Mouse (Mus musculus): ENCODE data around the gene Oprm1. TPM values are rescaled to one million over a fixed set of nuclear protein-coding genes. Genes with fewer than 3 reads are reported as not detected.

Gene Oprm1
- total and polyA plus RNA-seq, 3 experiments, result 0.05 TPM; not detected in 2

- Histone ChIP-seq H3K9me3 (replicated peaks) (no peaks in the 10 kb centered on the region), H3K36me3 (replicated peaks) (no peaks in the 10 kb centered on the region), H3K4me3 (ENCODE audit: low read depth, low read length) (no peak overlapping the region), H3K4me1 (ENCODE audit: insufficient read depth, low read depth, low read length) (no peaks in the 10 kb centered on the region), H3K27me3 (ENCODE audit: insufficient read depth, low read length) (no peaks in the 10 kb centered on the region)
- ATAC-seq (ENCODE audit: extremely low read depth, insufficient number of reproducible peaks, low FRiP score, poor library complexity, severe bottlenecking) (no peak), DNase-seq (ENCODE audit: low spot score) (no peak)
- TF ChIP-seq CTCF (IDR thresholded peaks at IDR 0.05; ENCODE audit: low read depth, low read length), result no peak
- no peak for TF ChIP-seq GATA1 (IDR thresholded peaks at IDR 0.05; ENCODE audit: borderline replicate concordance, low read length)
- TF ChIP-seq TAL1 (conservative IDR thresholded peaks at IDR 0.05; ENCODE audit: low read depth, low read length), result no peak
- TF ChIP-seq POLR2AphosphoS5 (IDR thresholded peaks at IDR 0.05; ENCODE audit: insufficient replicate concordance, low read depth, low read length), result no peak
- TF ChIP-seq GATA2 (IDR thresholded peaks at IDR 0.05; ENCODE audit: borderline replicate concordance, low read depth, low read length), result no peak
Measured at GRCm38 (mm10) chr10:6978733-6979132, 220.4 kb downstream of the Oprm1 start.

GRCm38 (mm10) chr10:6979216-6979615 is 220.9 kb downstream of the Oprm1 start:
- no peaks in the 10 kb centered on the region for H3K36me3 ChIP-seq (replicated peaks)
- no peaks in the 10 kb centered on the region for H3K9me3 ChIP-seq (replicated peaks)
- ATAC-seq (ENCODE audit: extremely low read depth, insufficient number of reproducible peaks, low FRiP score, poor library complexity, severe bottlenecking) (no peak), DNase-seq (ENCODE audit: low spot score) (no peak)
- no peaks in the 10 kb centered on the region for H3K4me1 ChIP-seq (ENCODE audit: insufficient read depth, low read depth, low read length)
- no peak overlapping the region for H3K4me3 ChIP-seq (ENCODE audit: low read depth, low read length)
- H3K27me3 ChIP-seq (ENCODE audit: insufficient read depth, low read length), result no peaks in the 10 kb centered on the region
- TF ChIP-seq GATA2 (IDR thresholded peaks at IDR 0.05; ENCODE audit: borderline replicate concordance, low read depth, low read length), result no peak
- TF ChIP-seq GATA1 (IDR thresholded peaks at IDR 0.05; ENCODE audit: borderline replicate concordance, low read length), result no peak
- TF ChIP-seq CTCF (IDR thresholded peaks at IDR 0.05; ENCODE audit: low read depth, low read length), result no peak
- TF ChIP-seq POLR2AphosphoS5 (IDR thresholded peaks at IDR 0.05; ENCODE audit: insufficient replicate concordance, low read depth, low read length), result no peak
- no peak for TF ChIP-seq TAL1 (conservative IDR thresholded peaks at IDR 0.05; ENCODE audit: low read depth, low read length)

DNA sequence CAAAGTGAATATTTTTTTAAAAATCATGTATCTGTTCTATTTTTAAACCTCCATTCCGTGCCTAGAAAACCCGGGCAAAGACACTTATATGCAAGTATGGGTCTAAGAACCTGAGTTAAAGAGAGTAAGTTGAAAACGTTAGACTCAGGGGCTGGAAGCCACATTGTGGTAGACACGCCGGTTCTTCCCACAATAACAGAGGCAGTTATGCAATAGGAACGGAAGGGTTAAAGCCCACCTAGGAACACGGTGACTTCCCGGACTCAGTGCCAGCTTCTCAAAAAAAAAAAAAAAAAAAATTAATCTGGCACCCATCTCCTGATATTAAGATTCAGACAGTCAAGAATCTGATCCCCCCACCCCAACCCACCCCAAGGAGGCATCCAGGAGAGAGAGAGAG is 221.5 kb downstream of the Oprm1 start:
- TF ChIP-seq TAL1 (conservative IDR thresholded peaks at IDR 0.05; ENCODE audit: low read depth, low read length) (no peak), GATA2 (IDR thresholded peaks at IDR 0.05; ENCODE audit: borderline replicate concordance, low read depth, low read length) (no peak), POLR2AphosphoS5 (IDR thresholded peaks at IDR 0.05; ENCODE audit: insufficient replicate concordance, low read depth, low read length) (no peak), GATA1 (IDR thresholded peaks at IDR 0.05; ENCODE audit: borderline replicate concordance, low read length) (no peak), CTCF (IDR thresholded peaks at IDR 0.05; ENCODE audit: low read depth, low read length) (no peak)
- no peaks in the 10 kb centered on the region for H3K9me3 ChIP-seq (replicated peaks)
- no peaks in the 10 kb centered on the region for H3K4me1 ChIP-seq (ENCODE audit: insufficient read depth, low read depth, low read length)
- no peak overlapping the region for H3K4me3 ChIP-seq (ENCODE audit: low read depth, low read length)
- no peak for DNase-seq (ENCODE audit: low spot score)
- no peak for ATAC-seq (ENCODE audit: extremely low read depth, insufficient number of reproducible peaks, low FRiP score, poor library complexity, severe bottlenecking)
- H3K27me3 ChIP-seq (ENCODE audit: insufficient read depth, low read length), result no peaks in the 10 kb centered on the region
- H3K36me3 ChIP-seq (replicated peaks), result no peaks in the 10 kb centered on the region

DNA sequence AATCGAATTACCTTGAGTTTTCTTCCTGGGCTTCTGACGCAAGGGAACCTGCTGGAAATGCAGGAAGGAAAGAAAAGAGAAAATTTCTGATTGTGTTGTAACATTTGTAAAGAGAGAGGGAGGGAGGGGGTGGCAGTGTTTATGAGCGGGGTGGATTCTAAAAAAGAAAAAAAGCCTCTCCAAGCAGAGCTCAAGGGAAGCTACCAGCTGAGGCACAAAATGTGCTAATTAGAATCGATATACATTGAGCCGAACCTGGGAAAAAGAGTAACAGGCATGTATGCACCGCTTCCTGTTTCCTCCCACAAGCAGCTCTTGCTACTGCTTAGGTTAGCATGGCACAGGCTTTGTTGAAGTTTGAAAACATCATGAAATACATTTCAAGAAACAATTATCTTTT is 221.9 kb downstream of the Oprm1 start:
- ATAC-seq (ENCODE audit: extremely low read depth, insufficient number of reproducible peaks, low FRiP score, poor library complexity, severe bottlenecking), result no peak
- Histone ChIP-seq H3K36me3 (replicated peaks) (no peaks in the 10 kb centered on the region), H3K27me3 (ENCODE audit: insufficient read depth, low read length) (no peaks in the 10 kb centered on the region), H3K9me3 (replicated peaks) (no peaks in the 10 kb centered on the region), H3K4me1 (ENCODE audit: insufficient read depth, low read depth, low read length) (no peaks in the 10 kb centered on the region), H3K4me3 (ENCODE audit: low read depth, low read length) (no peak overlapping the region)
- DNase-seq (ENCODE audit: low spot score), result no peak
- TF ChIP-seq GATA2 (IDR thresholded peaks at IDR 0.05; ENCODE audit: borderline replicate concordance, low read depth, low read length), result no peak
- TF ChIP-seq GATA1 (IDR thresholded peaks at IDR 0.05; ENCODE audit: borderline replicate concordance, low read length), result no peak
- no peak for TF ChIP-seq CTCF (IDR thresholded peaks at IDR 0.05; ENCODE audit: low read depth, low read length)
- no peak for TF ChIP-seq TAL1 (conservative IDR thresholded peaks at IDR 0.05; ENCODE audit: low read depth, low read length)
- no peak for TF ChIP-seq POLR2AphosphoS5 (IDR thresholded peaks at IDR 0.05; ENCODE audit: insufficient replicate concordance, low read depth, low read length)

DNA sequence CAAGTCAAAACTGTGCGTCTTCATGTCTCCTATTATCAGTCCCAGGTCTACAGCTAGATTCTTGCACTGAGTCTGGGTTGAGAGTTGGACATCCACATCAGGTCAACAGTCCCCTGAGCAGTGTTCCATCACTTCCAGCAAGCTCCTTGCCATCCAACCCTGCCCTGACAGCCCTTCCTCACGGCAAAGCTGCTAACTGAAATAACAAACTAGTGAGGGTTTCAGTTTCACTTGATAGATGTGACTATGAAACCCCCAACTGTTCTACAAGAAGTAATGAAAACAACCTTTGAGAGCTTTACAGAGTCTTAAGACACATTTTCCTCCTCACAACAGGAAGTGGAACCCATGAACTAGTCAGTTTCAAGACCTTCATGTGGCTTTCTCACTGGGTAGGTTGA is 224.4 kb downstream of the Oprm1 start:
- DNase-seq (ENCODE audit: low spot score), result no peak
- no peaks in the 10 kb centered on the region for H3K4me1 ChIP-seq (ENCODE audit: insufficient read depth, low read depth, low read length)
- H3K9me3 ChIP-seq (replicated peaks), result no peaks in the 10 kb centered on the region
- no peak for ATAC-seq (ENCODE audit: extremely low read depth, insufficient number of reproducible peaks, low FRiP score, poor library complexity, severe bottlenecking)
- H3K36me3 ChIP-seq (replicated peaks), result no peaks in the 10 kb centered on the region
- TF ChIP-seq CTCF (IDR thresholded peaks at IDR 0.05; ENCODE audit: low read depth, low read length) (no peak), POLR2AphosphoS5 (IDR thresholded peaks at IDR 0.05; ENCODE audit: insufficient replicate concordance, low read depth, low read length) (no peak), GATA2 (IDR thresholded peaks at IDR 0.05; ENCODE audit: borderline replicate concordance, low read depth, low read length) (no peak)
- no peaks in the 10 kb centered on the region for H3K27me3 ChIP-seq (ENCODE audit: insufficient read depth, low read length)
- no peak overlapping the region for H3K4me3 ChIP-seq (ENCODE audit: low read depth, low read length)

DNA sequence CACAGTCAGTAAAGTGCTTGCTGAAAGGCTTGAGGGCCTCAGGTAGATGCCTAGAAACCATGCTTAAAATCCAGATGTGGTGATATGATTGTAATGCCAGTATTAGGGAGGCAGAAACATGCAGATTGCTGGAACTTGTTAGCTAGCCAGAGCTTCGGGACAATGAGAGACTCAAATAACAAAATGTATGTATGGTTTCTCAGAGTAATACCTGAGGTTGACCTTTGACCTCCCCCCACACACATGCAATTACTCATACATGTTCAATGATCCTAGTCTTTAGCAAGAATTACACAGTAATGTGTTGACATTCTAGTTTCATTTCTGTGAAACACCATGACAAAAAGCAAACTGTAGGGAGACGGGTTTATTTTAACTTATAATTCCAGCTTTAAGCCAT is 225.1 kb downstream of the Oprm1 start:
- no peaks in the 10 kb centered on the region for H3K9me3 ChIP-seq (replicated peaks)
- no peak for ATAC-seq (ENCODE audit: extremely low read depth, insufficient number of reproducible peaks, low FRiP score, poor library complexity, severe bottlenecking)
- no peaks in the 10 kb centered on the region for H3K4me1 ChIP-seq (ENCODE audit: insufficient read depth, low read depth, low read length)
- H3K4me3 ChIP-seq (ENCODE audit: low read depth, low read length), result no peak overlapping the region
- DNase-seq (ENCODE audit: low spot score), result no peak
- no peaks in the 10 kb centered on the region for H3K36me3 ChIP-seq (replicated peaks)
- H3K27me3 ChIP-seq (ENCODE audit: insufficient read depth, low read length), result no peaks in the 10 kb centered on the region
- no peak for TF ChIP-seq POLR2AphosphoS5 (IDR thresholded peaks at IDR 0.05; ENCODE audit: insufficient replicate concordance, low read depth, low read length)
- no peak for TF ChIP-seq GATA1 (IDR thresholded peaks at IDR 0.05; ENCODE audit: borderline replicate concordance, low read length)
- TF ChIP-seq CTCF (IDR thresholded peaks at IDR 0.05; ENCODE audit: low read depth, low read length), result no peak
- TF ChIP-seq GATA2 (IDR thresholded peaks at IDR 0.05; ENCODE audit: borderline replicate concordance, low read depth, low read length), result no peak
- no peak for TF ChIP-seq TAL1 (conservative IDR thresholded peaks at IDR 0.05; ENCODE audit: low read depth, low read length)

- Histone ChIP-seq H3K27me3 (ENCODE audit: insufficient read depth, low read length) (no peaks in the 10 kb centered on the region), H3K4me1 (ENCODE audit: insufficient read depth, low read depth, low read length) (no peaks in the 10 kb centered on the region), H3K36me3 (replicated peaks) (no peaks in the 10 kb centered on the region), H3K9me3 (replicated peaks) (no peaks in the 10 kb centered on the region), H3K4me3 (ENCODE audit: low read depth, low read length) (no peak overlapping the region)
- DNase-seq (ENCODE audit: low spot score) (no peak), ATAC-seq (ENCODE audit: extremely low read depth, insufficient number of reproducible peaks, low FRiP score, poor library complexity, severe bottlenecking) (no peak)
- TF ChIP-seq GATA1 (IDR thresholded peaks at IDR 0.05; ENCODE audit: borderline replicate concordance, low read length) (no peak), TAL1 (conservative IDR thresholded peaks at IDR 0.05; ENCODE audit: low read depth, low read length) (no peak), POLR2AphosphoS5 (IDR thresholded peaks at IDR 0.05; ENCODE audit: insufficient replicate concordance, low read depth, low read length) (no peak), GATA2 (IDR thresholded peaks at IDR 0.05; ENCODE audit: borderline replicate concordance, low read depth, low read length) (no peak), CTCF (IDR thresholded peaks at IDR 0.05; ENCODE audit: low read depth, low read length) (no peak)
Measured at GRCm38 (mm10) chr10:6986246-6986645, 227.9 kb downstream of the Oprm1 start.

Measured in G1E (cell line).